Mouse (Mus musculus): ENCODE measurements at regions not wholly inside any gene's neighbourhood (a gene's known extent, or its start where the extent isn't known, plus 50 kb on each side); places are given as distances from the start of the nearest gene placed in this dataset.
"Not testable (repeated sequence)": the region's sequence is repeated elsewhere in the genome, so short reads cannot be mapped to it uniquely, and the experiment has no call there.

DNA sequence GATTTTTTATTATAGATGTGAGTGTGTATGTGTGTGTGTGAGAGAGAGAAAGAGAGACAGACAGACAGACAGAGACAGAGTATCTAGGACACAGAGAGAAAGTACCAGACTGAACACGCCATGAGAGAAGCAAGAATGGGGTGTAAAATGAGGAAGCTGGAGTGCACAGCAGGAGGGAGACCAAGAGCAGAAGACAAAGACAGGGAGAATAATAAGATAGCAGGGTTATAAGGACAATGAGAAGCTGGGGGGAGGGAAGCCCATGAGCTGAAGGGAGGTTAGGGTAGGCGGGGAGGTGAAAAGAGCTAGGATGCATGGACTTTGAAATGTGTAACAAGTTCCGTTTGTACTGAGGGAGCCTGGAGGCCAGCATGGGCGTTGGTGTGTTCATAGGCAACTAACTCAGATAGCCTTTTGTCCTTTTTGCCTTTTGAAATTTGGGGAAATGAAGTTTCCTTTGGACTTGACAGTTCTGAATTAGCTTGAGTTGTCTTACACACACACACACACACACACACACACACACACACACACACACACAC lies 136.8 kb upstream of the Teddm2 start:
- WGBS, result 55% methylated on average over 4 of the region's 4 CpGs
- no peak for ATAC-seq (replicated peaks; ENCODE audit: extremely low read depth, insufficient read depth, low FRiP score)
- no peak overlapping the region for H3K4me3 ChIP-seq (ENCODE audit: low read length)
- no peak overlapping the region for H3K27ac ChIP-seq (ENCODE audit: low read length)
- H3K9me3 ChIP-seq (replicated peaks; ENCODE audit: control insufficient read depth, low read length), result no peaks in the 10 kb centered on the region
- H3K4me1 ChIP-seq (ENCODE audit: control insufficient read depth, insufficient read depth, low read length), result peaks cover 10% of the 10 kb centered on the region
- no peaks in the 10 kb centered on the region for H3K36me3 ChIP-seq (ENCODE audit: control insufficient read depth, insufficient read depth)
- no peak overlapping the region for H3K4me2 ChIP-seq (ENCODE audit: low read depth, low read length)
- no peak overlapping the region for H3K9ac ChIP-seq (ENCODE audit: low read length)
- no peaks in the 10 kb centered on the region for H3K27me3 ChIP-seq (ENCODE audit: control insufficient read depth, insufficient read depth, low read length)

DNA sequence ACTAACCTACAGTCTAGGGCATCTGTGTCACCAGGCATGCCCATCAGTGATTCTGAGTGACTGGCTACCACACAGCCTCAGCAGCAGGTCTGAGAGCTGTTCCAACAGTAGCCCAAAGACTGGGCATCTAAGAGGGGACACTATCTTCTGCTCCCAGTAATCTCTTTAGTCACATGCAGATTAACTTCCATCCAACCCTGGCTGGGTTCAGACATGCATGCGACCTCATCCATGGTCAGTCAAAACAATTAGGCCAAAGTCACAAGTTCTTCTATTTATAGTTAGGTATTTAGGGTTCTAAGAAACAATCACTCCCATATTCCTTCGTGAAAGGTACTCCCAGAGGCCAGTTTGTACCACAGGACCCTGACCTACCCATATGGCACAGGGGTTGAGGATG lies 138.2 kb upstream of the Teddm2 start:
- WGBS, result 41% methylated on average over 2 of the region's 2 CpGs

DNA sequence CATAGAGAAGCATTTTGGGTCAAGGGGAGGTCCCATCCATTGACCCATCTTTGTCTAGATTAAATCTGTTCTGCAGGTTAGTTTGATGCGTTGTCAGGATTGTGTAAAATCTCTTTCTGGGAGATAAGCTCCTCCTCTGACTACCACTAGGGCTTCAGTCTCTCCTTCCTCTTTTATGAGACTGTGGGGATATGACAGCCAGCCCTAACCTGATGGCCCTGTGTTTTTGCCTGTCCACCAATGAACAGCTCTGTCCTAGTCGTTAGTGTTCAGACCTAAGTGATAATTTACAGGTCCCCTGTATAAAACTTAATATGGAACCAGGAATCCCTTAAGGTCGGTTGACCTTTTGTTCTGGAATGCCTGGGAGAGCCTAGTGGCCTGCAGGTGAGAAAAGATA lies 140.9 kb upstream of the Teddm2 start:
- no peaks in the 10 kb centered on the region for H3K27me3 ChIP-seq (ENCODE audit: control insufficient read depth, insufficient read depth, low read length)
- H3K36me3 ChIP-seq (ENCODE audit: control insufficient read depth, insufficient read depth), result no peaks in the 10 kb centered on the region
- H3K4me2 ChIP-seq (ENCODE audit: low read depth, low read length), result no peak overlapping the region
- H3K27ac ChIP-seq (ENCODE audit: low read length), result no peak overlapping the region
- 71% methylated on average over 3 of the region's 3 CpGs for WGBS
- no peak for ATAC-seq (replicated peaks; ENCODE audit: extremely low read depth, insufficient read depth, low FRiP score)
- H3K9ac ChIP-seq (ENCODE audit: low read length), result no peak overlapping the region
- no peak overlapping the region for H3K4me3 ChIP-seq (ENCODE audit: low read length)
- no peaks in the 10 kb centered on the region for H3K4me1 ChIP-seq (ENCODE audit: control insufficient read depth, insufficient read depth, low read length)
- H3K9me3 ChIP-seq (replicated peaks; ENCODE audit: control insufficient read depth, low read length), result no peaks in the 10 kb centered on the region

More for the DNA sequence above, 138.2 kb upstream of the Teddm2 start:
- no peaks in the 10 kb centered on the region for H3K9me3 ChIP-seq (replicated peaks; ENCODE audit: control insufficient read depth, low read length)
- H3K9ac ChIP-seq (ENCODE audit: low read length), result no peak overlapping the region
- ATAC-seq (replicated peaks; ENCODE audit: extremely low read depth, insufficient read depth, low FRiP score), result no peak
- no peaks in the 10 kb centered on the region for H3K36me3 ChIP-seq (ENCODE audit: control insufficient read depth, insufficient read depth)
- H3K4me3 ChIP-seq (ENCODE audit: low read length), result no peak overlapping the region
- H3K4me1 ChIP-seq (ENCODE audit: control insufficient read depth, insufficient read depth, low read length), result peaks cover 10% of the 10 kb centered on the region
- H3K4me2 ChIP-seq (ENCODE audit: low read depth, low read length), result no peak overlapping the region
- no peaks in the 10 kb centered on the region for H3K27me3 ChIP-seq (ENCODE audit: control insufficient read depth, insufficient read depth, low read length)
- H3K27ac ChIP-seq (ENCODE audit: low read length), result no peak overlapping the region

DNA sequence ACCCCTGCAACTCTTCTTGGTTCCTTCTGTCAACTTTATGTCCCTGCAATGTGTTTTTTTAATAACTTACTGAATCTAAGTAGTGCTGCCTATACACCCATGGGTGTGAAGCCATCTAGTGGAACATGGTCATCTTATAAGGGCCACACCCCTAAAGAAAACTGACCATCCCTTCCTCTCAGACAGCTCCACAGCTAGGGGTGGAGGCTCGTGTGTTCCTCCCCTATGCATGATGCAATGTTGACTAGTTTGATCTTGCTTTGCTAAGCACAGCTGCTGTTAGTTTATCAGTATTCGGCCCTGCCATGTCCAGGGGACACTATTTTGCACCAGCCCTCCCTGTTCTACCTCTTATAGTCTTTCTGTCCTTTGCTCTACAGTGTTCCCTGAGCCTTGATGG lies 142.9 kb upstream of the Teddm2 start:
- Histone ChIP-seq H3K27me3 (ENCODE audit: control insufficient read depth, insufficient read depth, low read length) (no peaks in the 10 kb centered on the region), H3K4me1 (ENCODE audit: control insufficient read depth, insufficient read depth, low read length) (no peaks in the 10 kb centered on the region), H3K4me3 (ENCODE audit: low read length) (no peak overlapping the region), H3K4me2 (ENCODE audit: low read depth, low read length) (no peak overlapping the region), H3K27ac (ENCODE audit: low read length) (no peak overlapping the region), H3K9ac (ENCODE audit: low read length) (no peak overlapping the region), H3K36me3 (ENCODE audit: control insufficient read depth, insufficient read depth) (no peaks in the 10 kb centered on the region), H3K9me3 (replicated peaks; ENCODE audit: control insufficient read depth, low read length) (no peaks in the 10 kb centered on the region)
- ATAC-seq (replicated peaks; ENCODE audit: extremely low read depth, insufficient read depth, low FRiP score), result no peak
- 56% methylated on average over 2 of the region's 2 CpGs for WGBS

DNA sequence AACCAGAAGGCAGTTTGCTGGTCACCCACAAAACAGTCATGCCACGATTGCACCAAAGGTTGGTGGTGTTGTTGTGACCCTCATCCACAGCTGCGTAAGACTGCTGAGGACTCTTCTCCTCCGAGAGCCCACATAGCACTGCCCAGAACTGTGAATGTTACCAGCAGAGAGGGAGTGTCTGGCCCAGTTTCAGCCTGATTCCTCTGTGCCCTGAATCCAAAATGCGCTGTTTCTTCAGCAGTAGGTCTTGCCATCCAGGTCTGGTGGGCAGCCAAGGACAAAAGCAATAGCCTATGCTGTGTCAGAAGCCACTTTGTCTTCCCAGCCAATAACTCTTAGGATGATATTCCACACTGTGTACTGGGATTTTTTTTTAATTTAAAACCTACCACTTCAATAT lies 144.7 kb upstream of the Teddm2 start:
- no peaks in the 10 kb centered on the region for H3K4me1 ChIP-seq (ENCODE audit: control insufficient read depth, insufficient read depth, low read length)

DNA sequence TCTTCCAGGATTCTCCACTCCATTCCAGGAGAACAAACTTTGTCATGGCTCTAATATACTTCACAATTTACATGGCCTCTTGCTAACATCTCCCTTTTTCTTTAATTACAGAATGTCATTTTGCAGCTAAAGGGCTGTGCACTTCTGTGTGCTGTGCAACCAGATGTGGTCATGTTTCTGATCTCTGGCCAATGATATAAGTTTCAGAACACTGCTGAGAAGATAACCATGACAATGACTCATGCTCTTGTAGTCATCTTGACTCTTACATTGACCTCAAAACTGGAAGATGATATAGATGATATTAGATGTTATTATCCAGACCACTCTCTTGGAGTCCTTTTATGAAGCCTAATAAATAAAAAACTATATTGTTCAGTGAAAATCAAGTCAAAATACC lies 145.9 kb upstream of the Teddm2 start:
- Histone ChIP-seq H3K9ac (ENCODE audit: low read length) (no peak overlapping the region), H3K27me3 (ENCODE audit: control insufficient read depth, insufficient read depth, low read length) (no peaks in the 10 kb centered on the region), H3K9me3 (replicated peaks; ENCODE audit: control insufficient read depth, low read length) (no peaks in the 10 kb centered on the region), H3K4me1 (ENCODE audit: control insufficient read depth, insufficient read depth, low read length) (no peaks in the 10 kb centered on the region), H3K4me2 (ENCODE audit: low read depth, low read length) (no peak overlapping the region), H3K27ac (ENCODE audit: low read length) (no peak overlapping the region), H3K36me3 (ENCODE audit: control insufficient read depth, insufficient read depth) (no peaks in the 10 kb centered on the region), H3K4me3 (ENCODE audit: low read length) (no peak overlapping the region)
- no peak for ATAC-seq (replicated peaks; ENCODE audit: extremely low read depth, insufficient read depth, low FRiP score)

More for the DNA sequence above, 144.7 kb upstream of the Teddm2 start:
- no peaks in the 10 kb centered on the region for H3K36me3 ChIP-seq (ENCODE audit: control insufficient read depth, insufficient read depth)
- no peaks in the 10 kb centered on the region for H3K9me3 ChIP-seq (replicated peaks; ENCODE audit: control insufficient read depth, low read length)
- no peak for ATAC-seq (replicated peaks; ENCODE audit: extremely low read depth, insufficient read depth, low FRiP score)
- no peak overlapping the region for H3K9ac ChIP-seq (ENCODE audit: low read length)
- WGBS, result 86% methylated on average over 4 of the region's 4 CpGs
- no peak overlapping the region for H3K27ac ChIP-seq (ENCODE audit: low read length)
- no peak overlapping the region for H3K4me2 ChIP-seq (ENCODE audit: low read depth, low read length)
- no peaks in the 10 kb centered on the region for H3K27me3 ChIP-seq (ENCODE audit: control insufficient read depth, insufficient read depth, low read length)
- H3K4me3 ChIP-seq (ENCODE audit: low read length), result no peak overlapping the region

DNA sequence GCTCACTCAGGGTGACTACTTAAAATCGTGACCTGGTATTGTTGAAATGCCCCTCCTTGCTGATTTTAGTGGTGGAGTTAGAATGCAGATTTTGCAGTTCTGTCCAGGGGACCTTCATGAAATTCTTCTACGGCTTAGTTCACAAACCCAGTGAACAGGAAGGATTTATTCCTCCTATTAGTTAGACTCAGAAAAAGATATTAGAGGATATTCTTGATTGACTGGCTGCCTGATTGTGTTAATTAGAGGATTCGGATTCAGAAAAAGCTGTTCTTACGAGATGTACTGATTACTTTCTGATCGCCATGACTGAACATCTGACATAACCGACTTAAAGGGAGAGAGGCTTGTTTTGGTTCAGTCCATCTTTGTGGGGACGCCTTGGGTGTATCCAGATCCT lies 147.3 kb upstream of the Zfp648 start:
- no peak for ATAC-seq (replicated peaks; ENCODE audit: extremely low read depth, insufficient read depth, low FRiP score)
- no peaks in the 10 kb centered on the region for H3K4me1 ChIP-seq (ENCODE audit: control insufficient read depth, insufficient read depth, low read length)
- 82% methylated on average over 7 of the region's 7 CpGs for WGBS
- H3K27me3 ChIP-seq (ENCODE audit: control insufficient read depth, insufficient read depth, low read length), result no peaks in the 10 kb centered on the region
- no peaks in the 10 kb centered on the region for H3K36me3 ChIP-seq (ENCODE audit: control insufficient read depth, insufficient read depth)
- H3K9ac ChIP-seq (ENCODE audit: low read length), result no peak overlapping the region
- no peak overlapping the region for H3K4me2 ChIP-seq (ENCODE audit: low read depth, low read length)
- no peak overlapping the region for H3K27ac ChIP-seq (ENCODE audit: low read length)
- no peaks in the 10 kb centered on the region; the same call in 1 of the 2 replicates for H3K9me3 ChIP-seq (replicated peaks; ENCODE audit: control insufficient read depth, low read length)
- H3K4me3 ChIP-seq (ENCODE audit: low read length), result no peak overlapping the region

DNA sequence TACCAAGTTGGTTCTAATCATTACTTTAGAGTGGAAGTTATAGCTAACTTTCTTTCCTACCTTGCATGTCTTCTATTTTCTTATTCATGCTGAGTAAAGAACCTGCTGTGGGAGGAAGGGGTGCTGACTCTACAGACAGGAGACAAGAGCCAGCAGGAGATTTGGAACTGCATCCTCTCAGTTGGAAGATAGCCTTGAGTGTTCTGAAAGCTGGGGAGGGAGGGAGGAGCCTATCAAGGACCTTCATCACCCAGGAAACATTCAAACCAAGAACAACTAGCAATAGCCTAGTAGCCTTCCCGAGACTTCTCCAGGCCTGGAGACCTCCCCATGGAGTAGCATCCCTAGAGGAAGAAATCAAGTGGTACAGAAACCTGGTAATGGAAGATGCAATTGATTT lies 146.1 kb upstream of the Zfp648 start:
- H3K4me3 ChIP-seq (ENCODE audit: low read length), result no peak overlapping the region
- no peaks in the 10 kb centered on the region for H3K4me1 ChIP-seq (ENCODE audit: control insufficient read depth, insufficient read depth, low read length)
- H3K27me3 ChIP-seq (ENCODE audit: control insufficient read depth, insufficient read depth, low read length), result no peaks in the 10 kb centered on the region
- no peak overlapping the region for H3K4me2 ChIP-seq (ENCODE audit: low read depth, low read length)
- H3K27ac ChIP-seq (ENCODE audit: low read length), result no peak overlapping the region
- no peak for ATAC-seq (replicated peaks; ENCODE audit: extremely low read depth, insufficient read depth, low FRiP score)
- WGBS, result 63% methylated on average over 1 of the region's 1 CpGs
- H3K9me3 ChIP-seq (replicated peaks; ENCODE audit: control insufficient read depth, low read length), result no peaks in the 10 kb centered on the region; the same call in 1 of the 2 replicates
- no peaks in the 10 kb centered on the region for H3K36me3 ChIP-seq (ENCODE audit: control insufficient read depth, insufficient read depth)
- H3K9ac ChIP-seq (ENCODE audit: low read length), result no peak overlapping the region

DNA sequence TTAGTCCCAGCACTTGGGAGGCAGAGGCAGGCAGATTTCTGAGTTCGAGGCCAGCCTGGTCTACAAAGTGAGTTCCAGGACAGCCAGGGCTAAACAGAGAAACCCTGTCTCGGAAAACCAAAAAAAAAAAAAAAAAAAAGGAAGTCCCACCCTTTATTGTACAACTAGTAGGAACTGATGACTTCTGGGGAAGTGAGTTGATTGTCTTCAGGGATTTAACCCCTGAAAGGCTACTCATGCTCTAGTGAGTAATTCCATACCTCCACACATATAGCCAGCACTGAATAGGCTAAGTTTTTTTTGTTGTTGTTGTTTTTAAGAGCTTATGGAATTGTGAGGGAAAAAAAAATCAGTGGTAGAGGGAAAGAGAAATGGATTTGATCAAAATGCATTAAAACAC lies 139.6 kb upstream of the Zfp648 start:
- H3K4me3 ChIP-seq (ENCODE audit: low read length); H3K4me2 ChIP-seq (ENCODE audit: low read depth, low read length); H3K4me1 ChIP-seq (ENCODE audit: control insufficient read depth, insufficient read depth, low read length); H3K27ac ChIP-seq (ENCODE audit: low read length); H3K9me3 ChIP-seq (replicated peaks; ENCODE audit: control insufficient read depth, low read length); H3K9ac ChIP-seq (ENCODE audit: low read length); ATAC-seq (replicated peaks; ENCODE audit: extremely low read depth, insufficient read depth, low FRiP score); H3K27me3 ChIP-seq (ENCODE audit: control insufficient read depth, insufficient read depth, low read length); H3K36me3 ChIP-seq (ENCODE audit: control insufficient read depth, insufficient read depth): not testable (repeated sequence)
- 42% methylated on average over 2 of the region's 2 CpGs for WGBS

DNA sequence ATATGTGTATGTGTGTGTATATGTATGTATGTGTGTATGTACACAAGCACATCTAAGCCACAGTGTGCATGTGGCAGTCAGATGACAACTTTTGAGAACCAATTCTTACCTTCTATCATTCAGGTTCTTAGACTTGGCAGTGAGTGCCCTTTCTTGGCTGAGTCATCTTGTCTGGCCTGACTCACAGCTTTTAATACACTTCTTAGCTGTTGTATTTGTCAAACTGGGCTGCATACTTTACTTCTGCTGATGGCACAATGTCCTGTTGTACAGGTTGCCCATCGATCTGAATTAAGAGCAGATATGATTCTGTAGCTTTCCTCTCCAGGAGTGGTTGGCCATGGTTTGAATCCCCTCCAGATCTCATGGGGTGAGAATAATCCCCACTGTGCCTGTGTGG lies 139.1 kb upstream of the Zfp648 start:
- Histone ChIP-seq H3K4me3 (ENCODE audit: low read length) (no peak overlapping the region), H3K27me3 (ENCODE audit: control insufficient read depth, insufficient read depth, low read length) (no peaks in the 10 kb centered on the region), H3K9me3 (replicated peaks; ENCODE audit: control insufficient read depth, low read length) (no peaks in the 10 kb centered on the region; the same call in 1 of the 2 replicates), H3K4me1 (ENCODE audit: control insufficient read depth, insufficient read depth, low read length) (no peaks in the 10 kb centered on the region; the same call in 1 of the 2 replicates), H3K4me2 (ENCODE audit: low read depth, low read length) (no peak overlapping the region), H3K9ac (ENCODE audit: low read length) (no peak overlapping the region), H3K27ac (ENCODE audit: low read length) (no peak overlapping the region), H3K36me3 (ENCODE audit: control insufficient read depth, insufficient read depth) (no peaks in the 10 kb centered on the region)
- WGBS, result 76% methylated on average over 1 of the region's 1 CpGs
- ATAC-seq (replicated peaks; ENCODE audit: extremely low read depth, insufficient read depth, low FRiP score), result no peak
